Mouse (Mus musculus) cerebellum, postnatal 14 days (tissue): ENCODE results near the gene Dlx2.

Experiments used
- DNase-seq, 2 experiments: peaks; one replicate each; pipeline ENCODE4 v3.0.0; 2021; ENCODE audit warnings: mixed read lengths in 2 of 2

The Dlx2 gene

GRCm38 (mm10) chr2:71540611-71541417, 5.7 kb downstream of the Dlx2 start:
- DNase-seq = peak in 1 of 2 experiments; percentile 10

- DNase-seq = peak in 1 of 2 experiments; percentile 19
Observed at GRCm38 (mm10) chr2:71534242-71535052, 12.1 kb downstream of the Dlx2 start.

DNA sequence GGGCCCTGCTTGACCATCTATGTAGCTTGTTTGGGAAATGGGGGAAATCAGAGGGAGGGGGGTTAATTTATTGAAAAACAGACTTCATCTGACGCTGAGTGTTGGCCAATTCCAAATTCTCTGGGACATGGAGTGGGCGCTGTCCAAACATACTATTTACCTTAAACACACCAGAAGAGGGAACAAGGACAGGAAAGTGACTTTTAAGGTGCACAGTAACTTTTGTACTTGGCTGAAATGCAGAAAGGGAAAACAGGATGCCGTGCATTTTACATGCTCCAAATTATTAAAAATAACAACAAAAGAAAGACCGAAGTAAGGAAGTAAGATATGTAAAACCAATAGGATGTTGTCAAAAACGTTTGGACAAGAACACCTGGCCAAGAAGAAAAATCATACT, 13.5 kb downstream of the Dlx2 start:
- DNase-seq = no peak

GRCm38 (mm10) chr2:71531990-71532970, 14.3 kb downstream of the Dlx2 start:
- peak in 1 of 2 experiments; percentile 21 for DNase-seq

DNA sequence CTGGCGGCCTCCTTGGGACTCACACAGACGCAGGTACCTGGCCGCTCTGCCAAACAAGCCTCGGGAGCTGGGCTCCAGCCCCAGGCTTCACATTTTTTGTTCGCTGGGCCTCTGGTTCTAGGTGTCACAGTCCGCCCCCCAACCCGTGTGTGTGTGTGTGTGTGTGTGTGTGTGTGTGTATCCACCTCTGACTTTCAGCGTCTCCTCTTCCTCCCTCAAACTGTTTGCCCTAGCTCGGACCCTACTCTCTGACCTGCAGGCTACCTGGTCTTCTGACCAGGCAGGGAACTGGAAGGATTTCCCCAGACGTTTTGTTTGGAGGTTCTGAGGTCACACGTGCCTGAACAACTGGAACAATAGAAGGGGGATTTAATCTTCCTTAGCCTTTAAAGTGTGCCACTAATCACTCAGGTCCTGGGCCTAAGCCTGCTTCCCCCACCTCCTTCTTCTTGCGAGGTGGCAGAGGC, 15.4 kb downstream of the Dlx2 start:
- DNase-seq = no peak

DNA sequence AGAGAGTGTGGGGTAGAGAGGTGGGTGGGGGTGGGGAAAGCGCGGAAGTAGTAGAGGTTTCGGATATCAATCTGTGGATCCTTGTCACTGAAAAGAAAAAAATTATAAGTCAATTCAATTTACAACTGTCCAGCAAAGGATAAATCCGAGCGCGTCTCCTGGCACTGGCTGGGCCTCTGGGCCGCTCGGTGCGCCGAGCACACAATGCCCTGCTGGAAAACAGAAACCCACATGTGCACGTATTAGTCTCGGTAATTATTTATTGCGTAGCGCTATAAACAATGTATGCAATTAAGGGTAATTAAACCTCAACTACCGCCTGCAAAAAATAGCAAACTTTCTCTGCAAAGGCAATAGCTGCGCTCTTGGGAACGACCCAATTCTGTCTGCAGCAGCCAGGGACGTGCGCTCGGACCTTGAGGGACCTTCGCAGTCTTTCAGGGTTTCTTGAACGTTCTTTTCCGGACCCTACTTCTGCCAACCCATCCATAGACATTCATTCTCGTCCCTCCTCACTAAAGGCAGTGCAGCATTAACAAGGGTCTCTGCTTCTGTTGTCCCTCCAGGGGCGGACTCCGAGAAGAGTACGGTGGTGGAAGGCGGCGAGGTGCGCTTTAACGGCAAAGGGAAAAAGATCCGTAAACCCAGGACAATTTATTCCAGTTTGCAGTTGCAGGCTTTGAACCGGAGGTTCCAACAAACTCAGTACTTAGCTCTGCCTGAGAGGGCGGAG, 16.0 kb downstream of the Dlx2 start:
- peak in 1 of 2 experiments; percentile 28 for DNase-seq

GRCm38 (mm10) chr2:71529511-71530351, 16.8 kb downstream of the Dlx2 start:
- DNase-seq = peak; percentile 50

GRCm38 (mm10) chr2:71528714-71529510, 17.6 kb downstream of the Dlx2 start:
- peak in 1 of 2 experiments; percentile 21 for DNase-seq

DNA sequence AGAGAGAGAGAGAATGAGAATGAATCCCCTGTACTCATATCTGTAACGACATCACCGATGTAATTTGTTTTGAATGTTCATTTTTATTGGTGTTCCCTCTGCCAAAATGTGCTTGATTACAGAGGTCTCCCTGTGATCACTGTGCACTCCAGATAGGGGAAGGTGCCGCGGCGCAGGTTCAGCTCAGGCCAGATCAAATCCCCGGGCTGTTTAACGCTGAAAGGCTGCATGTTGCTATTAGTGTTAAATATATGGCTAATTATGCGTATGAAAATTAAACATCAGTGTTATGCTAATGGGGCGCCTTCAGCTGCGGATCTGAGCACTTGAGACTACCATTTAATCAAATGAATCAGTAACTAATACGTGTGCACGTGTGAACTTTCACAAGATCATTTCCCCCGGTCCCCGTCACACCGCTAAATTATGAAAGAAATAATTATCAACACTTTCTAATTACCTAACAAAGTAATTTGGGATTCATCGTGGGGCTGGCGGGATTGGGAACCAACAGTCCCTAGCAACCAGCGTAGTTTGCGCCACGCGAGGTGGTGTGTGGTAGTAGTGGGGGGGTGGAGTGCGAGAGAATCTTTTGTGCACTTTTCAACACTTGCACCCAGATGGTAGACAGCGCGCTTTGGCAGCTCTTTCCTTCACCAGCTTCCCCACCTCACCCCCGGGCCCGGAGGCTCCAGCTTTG, 18.4 kb downstream of the Dlx2 start, which contains the start of gene Dlx1:
TSS of gene Dlx1 (plus strand) at position 100 of the 700 bp plus-strand sequence.
- DNase-seq = peak; percentile 30 to 39

DNA sequence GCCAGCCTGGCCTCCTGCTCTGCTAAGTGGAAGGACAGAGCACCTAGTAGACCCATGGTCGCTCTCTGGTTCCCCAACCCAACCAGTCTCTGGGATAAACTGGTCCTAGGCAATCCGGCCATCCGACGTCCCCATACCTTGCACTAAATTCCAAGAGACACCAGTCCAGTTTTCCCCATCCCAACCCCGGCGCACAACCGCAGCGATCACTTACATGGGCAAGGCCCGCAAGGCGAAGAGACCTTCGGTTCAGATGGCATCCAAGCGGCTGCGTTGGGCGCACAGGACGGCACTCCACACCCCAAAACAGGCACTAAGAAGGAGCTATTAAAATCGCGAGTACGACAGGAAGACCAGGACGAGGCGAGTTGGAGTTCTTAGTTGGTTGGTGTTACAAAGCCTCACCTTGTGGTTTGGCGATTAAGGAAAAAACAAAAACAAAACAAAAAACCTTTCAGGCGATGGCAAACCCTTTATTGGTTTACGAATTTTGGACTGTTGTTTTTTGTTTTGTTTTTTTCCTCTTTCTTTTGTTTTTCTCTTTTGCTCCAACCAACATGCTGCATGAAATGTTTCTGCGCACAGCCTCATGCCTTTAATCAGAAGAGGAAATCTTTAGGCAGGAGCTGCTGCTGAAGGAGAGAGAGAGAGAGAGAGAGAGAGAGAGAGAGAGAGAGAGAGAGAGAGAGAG, 19.1 kb downstream of the Dlx2 start:
- peak in 1 of 2 experiments; percentile 42 for DNase-seq

DNA sequence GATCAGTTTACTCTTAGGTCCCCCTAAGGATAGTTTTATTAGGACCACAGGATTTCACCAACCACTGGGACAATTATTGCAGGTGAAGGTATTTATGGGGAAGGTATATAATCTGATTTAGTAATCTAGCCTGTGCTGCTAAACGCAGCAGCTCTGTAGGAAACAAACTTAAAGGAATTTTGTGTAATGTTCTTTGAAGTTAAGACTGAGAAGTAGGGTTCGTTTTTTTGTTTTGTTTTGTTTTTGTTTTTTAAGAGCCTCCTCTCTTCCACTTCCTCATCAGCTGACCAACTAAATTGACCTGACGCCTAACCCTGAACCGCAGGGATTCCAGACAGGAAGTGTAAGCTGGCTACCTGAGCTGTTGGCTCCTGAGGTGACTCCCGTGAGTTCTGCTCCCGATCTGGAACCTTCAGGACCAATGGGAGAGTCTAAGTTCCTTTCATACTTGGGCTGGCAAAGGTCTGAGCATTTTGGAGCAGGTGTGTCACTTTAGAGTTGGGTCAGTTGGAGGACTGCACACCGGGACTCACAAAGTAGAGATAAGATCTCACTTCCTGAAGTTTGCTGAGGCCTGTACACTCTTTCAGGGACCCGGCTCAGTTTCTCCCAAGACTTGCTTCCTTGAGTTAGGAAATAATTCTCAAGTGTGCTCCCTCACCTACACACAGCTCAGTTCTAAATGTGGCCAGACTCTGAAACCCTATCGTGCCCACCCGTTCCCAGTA, 19.8 kb downstream of the Dlx2 start:
- peak in 1 of 2 experiments; percentile 7 for DNase-seq

DNA sequence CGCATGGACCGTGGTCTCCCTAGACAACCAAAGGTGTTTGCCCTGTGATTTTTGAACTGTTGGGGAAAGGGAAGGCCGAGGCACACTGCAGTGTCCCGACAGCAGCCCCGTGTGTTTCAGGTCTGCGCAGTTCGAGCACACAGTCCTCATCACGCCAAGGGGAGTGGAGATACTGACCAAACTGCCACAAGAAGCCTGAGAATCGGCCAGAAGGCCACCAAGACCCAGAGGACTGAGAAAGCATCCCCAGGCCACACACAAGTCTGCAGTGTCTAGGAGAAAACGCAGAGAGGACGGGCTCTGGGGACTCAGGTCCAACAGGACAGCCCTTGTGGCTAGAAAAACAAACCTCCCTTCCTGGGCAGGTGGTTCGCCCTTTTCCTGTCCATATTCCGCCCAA, 21.8 kb downstream of the Dlx2 start:
- DNase-seq = no peak

- DNase-seq = no peak
Observed at GRCm38 (mm10) chr2:71523431-71523830, 23.1 kb downstream of the Dlx2 start.

- DNase-seq = no peak
Observed at GRCm38 (mm10) chr2:71522871-71523270, 23.7 kb downstream of the Dlx2 start.

GRCm38 (mm10) chr2:71517466-71518099, 29.0 kb downstream of the Dlx2 start:
- DNase-seq = no peak

DNA sequence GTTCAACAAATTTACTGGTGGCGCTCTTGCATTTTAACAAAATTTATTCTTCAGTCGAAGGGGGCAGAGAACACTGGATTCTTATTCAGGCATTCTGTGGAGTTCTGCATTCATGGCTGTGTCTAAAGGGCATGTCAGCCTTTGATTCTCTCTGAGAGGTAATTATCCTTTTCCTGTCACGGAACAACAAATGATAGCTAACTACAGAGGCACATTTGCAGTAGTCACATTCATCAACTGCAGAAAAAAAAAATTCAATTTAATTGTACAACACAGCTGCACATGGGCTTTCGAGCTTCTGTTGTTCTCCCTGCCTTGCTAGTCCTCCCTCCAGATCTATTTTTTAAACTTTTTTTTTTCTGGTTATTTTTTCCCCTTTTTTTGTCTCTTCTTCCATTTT, 29.6 kb downstream of the Dlx2 start:
- DNase-seq = no peak

GRCm38 (mm10) chr2:71512326-71512725, 34.2 kb downstream of the Dlx2 start:
- no peak for DNase-seq
